Mouse (Mus musculus) G1E-ER4 (cell line): ENCODE measurements around the gene F2rl1. TPM values are rescaled to one million over a fixed set of nuclear protein-coding genes. Genes with fewer than 3 reads are reported as not detected.

Source experiments
- GATA1 ChIP-seq: IDR thresholded peaks from one replicate; pipeline ENCODE4 v1.8.0; 2012; ENCODE audit warnings: low read length, inconsistent platforms
- polyA plus RNA-seq: library from polyadenylated mRNA; stranded (reverse); fragments of >175 nt; gene quantifications from 2 replicates; pipeline ENCODE4 v1.2.3, GENCODE M21; 2012

The F2rl1 gene
- polyA plus RNA-seq, 1 experiment = not detected

- TF ChIP-seq GATA1 = no peak
These were observed 20.7 kb upstream of the F2rl1 start for GRCm38 (mm10) chr13:95545729-95546186.

- TF ChIP-seq GATA1 = no peak
These were observed 13.0 kb upstream of the F2rl1 start for GRCm38 (mm10) chr13:95538021-95538420.

GRCm38 (mm10) chr13:95536117-95536493, 11.1 kb upstream of the F2rl1 start:
- TF ChIP-seq GATA1 = no peak

GRCm38 (mm10) chr13:95535461-95536116, 10.6 kb upstream of the F2rl1 start:
- no peak for TF ChIP-seq GATA1

GRCm38 (mm10) chr13:95535026-95535425, 10.0 kb upstream of the F2rl1 start:
- TF ChIP-seq GATA1 = no peak

- TF ChIP-seq GATA1 = no peak
These were observed 9.1 kb upstream of the F2rl1 start for GRCm38 (mm10) chr13:95534131-95534561.

GRCm38 (mm10) chr13:95533640-95534039, 8.6 kb upstream of the F2rl1 start:
- no peak for TF ChIP-seq GATA1

- TF ChIP-seq GATA1 = no peak
These were observed 6.4 kb upstream of the F2rl1 start for GRCm38 (mm10) chr13:95531273-95532045.

- no peak for TF ChIP-seq GATA1
These were observed 4.2 kb upstream of the F2rl1 start for GRCm38 (mm10) chr13:95529246-95529645.

- TF ChIP-seq GATA1 = no peak
These were observed 678 bp downstream of the F2rl1 start for GRCm38 (mm10) chr13:95524424-95524673.

GRCm38 (mm10) chr13:95523659-95524423, 1.2 kb downstream of the F2rl1 start:
- no peak for TF ChIP-seq GATA1

GRCm38 (mm10) chr13:95522176-95522575, 2.9 kb downstream of the F2rl1 start:
- TF ChIP-seq GATA1 = no peak

GRCm38 (mm10) chr13:95521029-95521428, 4.0 kb downstream of the F2rl1 start:
- no peak for TF ChIP-seq GATA1

- no peak for TF ChIP-seq GATA1
These were observed 10.3 kb downstream of the F2rl1 start for GRCm38 (mm10) chr13:95514756-95515155.

- peak; percentile 77 for TF ChIP-seq GATA1
These were observed 15.0 kb downstream of the F2rl1 start for GRCm38 (mm10) chr13:95510054-95510453.

GRCm38 (mm10) chr13:95503279-95503917, 21.6 kb downstream of the F2rl1 start:
- no peak for TF ChIP-seq GATA1
